Mouse (Mus musculus) heart, embryonic 11.5 days (tissue): ENCODE results near the gene Spop. TPM values are rescaled to one million over a fixed set of nuclear protein-coding genes. Genes with fewer than 3 reads are reported as not detected.

ENCODE experiments used
- ATAC-seq: fragments of 200-750 bp; cut with Nextera tagmentation; replicated peaks from 2 replicates; pipeline ENCODE4 v1.8.0; 2017; ENCODE audit warnings: moderate library complexity; ENCODE audit not compliant: insufficient number of reproducible peaks, low FRiP score, low TSS enrichment
- H3K27ac ChIP-seq: fragments of 300-500 bp; sonication (generic); 2 replicates; pipeline ENCODE4 v1.5.1; 2014; ENCODE audit warnings: mild to moderate bottlenecking, low read depth, low read length
- H3K27me3 ChIP-seq: fragments of 300-500 bp; sonication (generic); 2 replicates; pipeline ENCODE4 v1.6.1; 2014; ENCODE audit warnings: mild to moderate bottlenecking, low read length, mixed read lengths; ENCODE audit not compliant: control insufficient read depth, insufficient read depth
- H3K36me3 ChIP-seq: fragments of 300-500 bp; sonication (generic); 2 replicates; pipeline ENCODE4 v1.6.1; 2014; ENCODE audit warnings: mild to moderate bottlenecking, low read length, moderate library complexity, mixed read lengths; ENCODE audit not compliant: control insufficient read depth, insufficient read depth
- H3K4me1 ChIP-seq: fragments of 300-500 bp; sonication (generic); 2 replicates; pipeline ENCODE4 v1.6.1; 2014; ENCODE audit warnings: low read length; ENCODE audit not compliant: control insufficient read depth, insufficient read depth
- H3K4me2 ChIP-seq: fragments of 300-500 bp; sonication (generic); 2 replicates; pipeline ENCODE4 v1.6.1; 2014; ENCODE audit warnings: mild to moderate bottlenecking, moderate library complexity
- H3K4me3 ChIP-seq: fragments of 300-500 bp; sonication (generic); 2 replicates; pipeline ENCODE4 v1.5.1; 2014; ENCODE audit warnings: low read depth, low read length
- H3K9ac ChIP-seq: fragments of 300-500 bp; sonication (generic); 2 replicates; pipeline ENCODE4 v1.6.1; 2014; ENCODE audit warnings: mild to moderate bottlenecking, low read depth, low read length, moderate library complexity
- H3K9me3 ChIP-seq: fragments of 300-500 bp; sonication (generic); replicated peaks from 2 replicates; pipeline ENCODE4 v1.6.1; 2016; ENCODE audit warnings: low read length; ENCODE audit not compliant: control insufficient read depth
- WGBS: fragments of 180-500 bp; shearing (Covaris S2); extraction: QIAGEN DNeasy Blood & Tissue Kit; methylation state at CpG from one replicate; pipeline ENCODE4 v1.1.7; 2014; ENCODE audit not compliant: insufficient replicate concordance; 5-methylcytosine and 5-hydroxymethylcytosine counted together
- polyA plus RNA-seq: library from polyadenylated mRNA; unstranded; fragments of >200 nt; fragmentation: Nextera tagmentation; extraction: Ambion mirVana; gene quantifications from 2 replicates; pipeline ENCODE4 v1.2.1, GENCODE M21; 2014

The Spop gene
- polyA plus RNA-seq, 1 experiment from 2014 or later = 82.3 TPM

GRCm38 (mm10) chr11:95508211-95508926 lies 94.5 kb downstream of the Spop start:
- no peak overlapping the region for H3K4me3 ChIP-seq
- no peak for ATAC-seq
- peaks cover 5% of the 10 kb centered on the region; the same call in 1 of the 2 replicates for H3K4me1 ChIP-seq
- H3K27me3 ChIP-seq = peaks cover 41% of the 10 kb centered on the region
- no peak overlapping the region for H3K4me2 ChIP-seq
- H3K27ac ChIP-seq = no peak overlapping the region
- no peaks in the 10 kb centered on the region for H3K9me3 ChIP-seq
- WGBS = 61% methylated on average over 13 of the region's 13 CpGs
- H3K36me3 ChIP-seq = no peaks in the 10 kb centered on the region
- no peak overlapping the region for H3K9ac ChIP-seq

GRCm38 (mm10) chr11:95509126-95509717 lies 95.3 kb downstream of the Spop start:
- H3K4me1 ChIP-seq = 0 out of 2 replicates have a peak, but pooled peaks cover 3% of the 10 kb centered on the region
- no peak overlapping the region for H3K4me3 ChIP-seq
- H3K36me3 ChIP-seq = no peaks in the 10 kb centered on the region
- peaks cover 49% of the 10 kb centered on the region for H3K27me3 ChIP-seq
- H3K9ac ChIP-seq = no peak overlapping the region
- no peak overlapping the region for H3K27ac ChIP-seq
- 67% methylated on average over 6 of the region's 6 CpGs for whole genome bisulfite sequencing
- ATAC-seq = no peak
- no peak overlapping the region for H3K4me2 ChIP-seq
- no peaks in the 10 kb centered on the region for H3K9me3 ChIP-seq

GRCm38 (mm10) chr11:95510631-95511030 lies 96.8 kb downstream of the Spop start:
- Histone ChIP-seq H3K4me3 (no peak overlapping the region), H3K4me2 (no peak overlapping the region), H3K27me3 (peaks cover 63% of the 10 kb centered on the region), H3K36me3 (no peaks in the 10 kb centered on the region), H3K4me1 (0 out of 2 replicates have a peak, but pooled peaks cover 3% of the 10 kb centered on the region), H3K27ac (no peak overlapping the region), H3K9ac (no peak overlapping the region), H3K9me3 (no peaks in the 10 kb centered on the region)
- WGBS = 78% methylated on average over 12 of the region's 12 CpGs
- no peak for ATAC-seq

- H3K4me3 ChIP-seq = no peak overlapping the region
- H3K4me2 ChIP-seq = no peak overlapping the region
- no peak overlapping the region for H3K27ac ChIP-seq
- 0 out of 2 replicates have a peak, but pooled peaks cover 6% of the 10 kb centered on the region for H3K4me1 ChIP-seq
- no peaks in the 10 kb centered on the region for H3K9me3 ChIP-seq
- ATAC-seq = no peak
- H3K27me3 ChIP-seq = peaks cover 72% of the 10 kb centered on the region
- WGBS = 59% methylated on average over 1 of the region's 1 CpGs
- no peak overlapping the region for H3K9ac ChIP-seq
- H3K36me3 ChIP-seq = no peaks in the 10 kb centered on the region
Measured at GRCm38 (mm10) chr11:95511919-95512318, 98.0 kb downstream of the Spop start.

- Histone ChIP-seq H3K4me3 (no peak overlapping the region), H3K4me2 (no peak overlapping the region), H3K4me1 (0 out of 2 replicates have a peak, but pooled peaks cover 7% of the 10 kb centered on the region), H3K27ac (no peak overlapping the region), H3K9me3 (no peaks in the 10 kb centered on the region), H3K9ac (no peak overlapping the region), H3K27me3 (peaks cover 75% of the 10 kb centered on the region), H3K36me3 (no peaks in the 10 kb centered on the region)
- 73% methylated on average over 6 of the region's 6 CpGs for WGBS
- ATAC-seq = no peak
Measured at GRCm38 (mm10) chr11:95512383-95512782, 98.5 kb downstream of the Spop start.

GRCm38 (mm10) chr11:95513461-95514297 lies 99.8 kb downstream of the Spop start:
- ATAC-seq = 0 out of 2 replicates have a peak, but pooled peaks have one; percentile 15
- Histone ChIP-seq H3K27me3 (peaks cover 72% of the 10 kb centered on the region), H3K27ac (no peak overlapping the region), H3K36me3 (no peaks in the 10 kb centered on the region), H3K4me2 (peak overlapping the region; percentile 94), H3K9ac (peak overlapping the region; percentile 55), H3K4me1 (0 out of 2 replicates have a peak, but pooled peaks cover 7% of the 10 kb centered on the region), H3K9me3 (no peaks in the 10 kb centered on the region), H3K4me3 (peak overlapping the region; percentile 59)
- 2% methylated on average over 64 of the region's 66 CpGs for WGBS

- peaks cover 68% of the 10 kb centered on the region for H3K27me3 ChIP-seq
- no peaks in the 10 kb centered on the region for H3K9me3 ChIP-seq
- H3K4me3 ChIP-seq = peak within 1 kb of the TSS; percentile 59
- peak within 1 kb of the TSS; percentile 94 for H3K4me2 ChIP-seq
- WGBS = under 1% methylated on average over 65 of the region's 66 CpGs
- H3K9ac ChIP-seq = peak within 1 kb of the TSS; percentile 55
- H3K27ac ChIP-seq = no peak within 1 kb of the TSS
- ATAC-seq = 0 out of 2 replicates have a peak, but pooled peaks have one; percentile 15
- 0 out of 2 replicates have a peak, but pooled peaks cover 7% of the 10 kb centered on the region for H3K4me1 ChIP-seq
- H3K36me3 ChIP-seq = no peaks in the 10 kb centered on the region
Measured at GRCm38 (mm10) chr11:95514298-95514861, 100.5 kb downstream of the Spop start, which contains the start of gene Nxph3. Nxph3 (minus strand) TSS chr11:95514570.
